8 mouse cellular contexts compared by ENCODE assay signal in the genomic region with DNA sequence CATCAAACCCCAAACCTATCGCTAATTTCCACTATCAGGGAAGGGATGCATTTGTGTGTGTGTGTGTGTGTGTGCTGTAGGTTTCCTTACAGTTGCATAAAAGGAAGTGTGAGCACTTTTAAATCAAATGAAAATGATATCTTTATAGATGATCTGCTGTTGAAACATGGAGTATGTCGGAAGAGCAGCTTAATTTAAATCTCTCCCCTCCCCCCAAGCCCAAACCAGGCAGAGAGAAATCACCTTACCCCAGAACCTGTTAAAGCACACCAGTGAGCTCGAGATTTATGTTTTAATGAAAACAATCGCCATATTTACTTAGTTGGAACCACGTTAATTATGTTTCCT. TPM values are rescaled to one million over a fixed set of nuclear protein-coding genes. Genes with fewer than 3 reads are reported as not detected.
DNase-seq lines count a peak whose midpoint lies in the region; ATAC-seq and TF ChIP-seq lines count a peak whose summit lies in the region.

No protein-coding gene starts in this region.

- dilution Hi-C loops in CH12.LX (cut with MboI; ENCODE audit: extremely low pct_ligation_motif_present, extremely low pct_unique_long_range_greater_than_20kb, low sequenced_read_pairs): no loop called here

- H3K9ac ChIP-seq in heart, embryonic 14.5 days (ENCODE audit: low read length): peak overlapping the region; percentile 98
- peak overlapping the region; percentile 86 for H3K9ac ChIP-seq in CH12.LX (ENCODE audit: insufficient read depth, low read depth)
- peak overlapping the region; percentile 86 for H3K9ac ChIP-seq in forebrain, embryonic 13.5 days
- no peak overlapping the region for H3K9ac ChIP-seq in liver, embryonic 16.5 days (ENCODE audit: low read depth, low read length)

- H3K4me3 ChIP-seq in heart, embryonic 14.5 days (ENCODE audit: control insufficient read depth in 1 of 2, insufficient read depth in 1 of 2, low read depth in 1 of 2, low read length in 2 of 2): peak overlapping the region; percentile 67 to 82
- peak overlapping the region; percentile 81 to 97 (median 94) for H3K4me3 ChIP-seq in CH12.LX (replicated peaks in 1 of 3; ENCODE audit: low read depth in 2 of 3, low read length in 2 of 3, poor library complexity in 1 of 3)
- H3K4me3 ChIP-seq in forebrain, embryonic 13.5 days: peak overlapping the region; percentile 83
- H3K4me3 ChIP-seq in liver, embryonic 16.5 days (ENCODE audit: low read depth, low read length): peak overlapping the region; percentile 67

- in situ Hi-C loops in CH12.LX (cut with MboI; ENCODE audit: low pct_ligation_motif_present, low pct_unique_long_range_greater_than_20kb, low sequenced_read_pairs): loop anchor here (5.0 to 10.0 kb wide), 2 partner anchors 64 to 176 kb away; no protein-coding TSS in a partner anchor

- TF ChIP-seq POLR2A in CH12.LX (IDR thresholded peaks at IDR 0.05; ENCODE audit: low read depth, low read length): no peak

- H3K27me3 ChIP-seq in heart, embryonic 14.5 days (ENCODE audit: control insufficient read depth, insufficient read depth, low read length): no peaks in the 10 kb centered on the region
- H3K27me3 ChIP-seq in CH12.LX (replicated peaks): no peaks in the 10 kb centered on the region
- no peaks in the 10 kb centered on the region for H3K27me3 ChIP-seq in forebrain, embryonic 13.5 days
- H3K27me3 ChIP-seq in liver, embryonic 16.5 days (ENCODE audit: control insufficient read depth, insufficient read depth, low read depth, low read length): peaks cover 17% of the 10 kb centered on the region

- WGBS in heart, embryonic 14.5 days: 1% methylated on average over 5 of the region's 5 CpGs
- WGBS in forebrain, embryonic 13.5 days: 2% methylated on average over 5 of the region's 5 CpGs
- WGBS in liver, embryonic 16.5 days (ENCODE audit: insufficient replicate concordance): 8% methylated on average over 5 of the region's 5 CpGs

- peaks cover 3 to 27% of the 10 kb centered on the region in 2 experiments; a peak in 3 of 4 replicates for H3K4me1 ChIP-seq in heart, embryonic 14.5 days (ENCODE audit: control insufficient read depth in 2 of 2, insufficient read depth in 2 of 2, low read length in 2 of 2)
- peaks cover 0 to 20% of the 10 kb centered on the region in 2 experiments; a peak in 2 of 4 replicates for H3K4me1 ChIP-seq in CH12.LX (ENCODE audit: control insufficient read depth in 1 of 2, insufficient read depth in 2 of 2)
- H3K4me1 ChIP-seq in forebrain, embryonic 13.5 days: peaks cover 18% of the 10 kb centered on the region; the same call in 1 of the 2 replicates
- H3K4me1 ChIP-seq in liver, embryonic 16.5 days (ENCODE audit: control insufficient read depth, low read depth, low read length): peaks cover 3% of the 10 kb centered on the region; the same call in 1 of the 2 replicates

- TF ChIP-seq CTCF in CH12.LX (conservative IDR thresholded peaks at IDR 0.05 in 1 of 2, IDR thresholded peaks at IDR 0.05 in 1 of 2; ENCODE audit: low read depth in 2 of 2, low read length in 2 of 2): no peak

- peaks cover 19% of the 10 kb centered on the region for H3K36me3 ChIP-seq in heart, embryonic 14.5 days (ENCODE audit: control insufficient read depth, insufficient read depth, low read length)
- H3K36me3 ChIP-seq in CH12.LX (replicated peaks in 1 of 2; ENCODE audit: control insufficient read depth in 1 of 2, insufficient read depth in 1 of 2, low read length in 1 of 2): peaks cover 22 to 36% of the 10 kb centered on the region in 2 experiments
- no peaks in the 10 kb centered on the region for H3K36me3 ChIP-seq in forebrain, embryonic 13.5 days (ENCODE audit: poor library complexity, severe bottlenecking)
- H3K36me3 ChIP-seq in liver, embryonic 16.5 days (ENCODE audit: control insufficient read depth, insufficient read depth): no peaks in the 10 kb centered on the region

- TF ChIP-seq RAD21 in CH12.LX (IDR thresholded peaks at IDR 0.05; ENCODE audit: low read depth, low read length): no peak

- H3K79me2 ChIP-seq in CH12.LX (replicated peaks; ENCODE audit: control insufficient read depth, extremely low read depth, insufficient read depth, poor library complexity, severe bottlenecking): peaks cover 51% of the 10 kb centered on the region

- H3K9me3 ChIP-seq in heart, embryonic 14.5 days (ENCODE audit: control insufficient read depth, low read length): 0 out of 2 replicates have a peak, but pooled peaks cover 3% of the 10 kb centered on the region
- H3K9me3 ChIP-seq in CH12.LX (replicated peaks; ENCODE audit: low read length): peaks cover 6% of the 10 kb centered on the region
- no peaks in the 10 kb centered on the region for H3K9me3 ChIP-seq in forebrain, embryonic 13.5 days (replicated peaks)
- H3K9me3 ChIP-seq in liver, embryonic 16.5 days (replicated peaks; ENCODE audit: control insufficient read depth, low read length): no peaks in the 10 kb centered on the region; the same call in 1 of the 2 replicates

- no peak for ATAC-seq in heart, embryonic 14.5 days (ENCODE audit: insufficient number of reproducible peaks, insufficient read depth, low FRiP score, low read depth)
- no peak for ATAC-seq in forebrain, embryonic 13.5 days
- no peak for ATAC-seq in liver, embryonic 16.5 days (ENCODE audit: low read depth)

- peak overlapping the region; percentile 97 for H3K4me2 ChIP-seq in heart, embryonic 14.5 days (ENCODE audit: low read length)
- H3K4me2 ChIP-seq in CH12.LX (ENCODE audit: insufficient read depth, low read depth, poor library complexity, severe bottlenecking): peak overlapping the region; percentile 92; the same call in 1 of the 2 replicates
- H3K4me2 ChIP-seq in forebrain, embryonic 13.5 days: peak overlapping the region; percentile 69
- peak overlapping the region; percentile 55 for H3K4me2 ChIP-seq in liver, embryonic 16.5 days (ENCODE audit: low read depth, low read length)

- no peak for DNase-seq in heart, adult 11 months
- DNase-seq in CH12.LX (ENCODE audit: extremely low read depth): no peak
- no peak for DNase-seq in adrenal gland, adult 8-10 months
- DNase-seq in cerebellum, postnatal 4 days (ENCODE audit: low spot score in 2 of 2): no peak
- no peak for DNase-seq in frontal cortex, adult 2 months (ENCODE audit: extremely low spot score in 1 of 2, low spot score in 1 of 2)

- peak overlapping the region; percentile 98 to 100 for H3K27ac ChIP-seq in heart, embryonic 14.5 days (replicated peaks in 1 of 2; ENCODE audit: control insufficient read depth in 1 of 2, insufficient read depth in 1 of 2, low read depth in 2 of 2, low read length in 2 of 2)
- H3K27ac ChIP-seq in CH12.LX (ENCODE audit: insufficient read depth, low read depth): peak overlapping the region; percentile 88
- H3K27ac ChIP-seq in forebrain, embryonic 13.5 days: no peak overlapping the region
- no peak overlapping the region for H3K27ac ChIP-seq in liver, embryonic 16.5 days (ENCODE audit: low read length)

- no peak for TF ChIP-seq EP300 in CH12.LX (IDR thresholded peaks at IDR 0.05; ENCODE audit: low read length)

TF ChIP-seq in CH12.LX, 34 proteins besides CTCF, POLR2A, EP300 and RAD21:
- TF ChIP-seq SMC3 (IDR thresholded peaks at IDR 0.05; ENCODE audit: low read depth, low read length) (no peak), NELFE (IDR thresholded peaks at IDR 0.05; ENCODE audit: low read depth, low read length) (no peak), MAFK (IDR thresholded peaks at IDR 0.05; ENCODE audit: insufficient replicate concordance, low read length) (no peak), TBP (conservative IDR thresholded peaks at IDR 0.05; ENCODE audit: low read depth, low read length) (no peak), IRF4 (IDR thresholded peaks at IDR 0.05; ENCODE audit: low read depth, low read length) (no peak), JUND (conservative IDR thresholded peaks at IDR 0.05; ENCODE audit: low read depth, low read length) (no peak), CHD2 (IDR thresholded peaks at IDR 0.05; ENCODE audit: low read length) (peak; percentile 75; the same call in 1 of the 2 replicates), ZC3H11A (IDR thresholded peaks at IDR 0.05; ENCODE audit: low read depth, low read length) (no peak), USF2 (conservative IDR thresholded peaks at IDR 0.05; ENCODE audit: low read depth, low read length) (no peak), JUN (IDR thresholded peaks at IDR 0.05; ENCODE audit: insufficient read depth, low read depth, low read length) (no peak), MEF2A (IDR thresholded peaks at IDR 0.05; ENCODE audit: borderline replicate concordance, low read depth, low read length) (0 out of 2 replicates have a peak, but pooled peaks have one; percentile 5), ZMIZ1 (IDR thresholded peaks at IDR 0.05; ENCODE audit: low read depth, low read length) (no peak), USF1 (IDR thresholded peaks at IDR 0.05; ENCODE audit: low read depth, low read length) (no peak), MYC (IDR thresholded peaks at IDR 0.05; ENCODE audit: low read depth, low read length) (0 out of 2 replicates have a peak, but pooled peaks have one; percentile 31), ETS1 (conservative IDR thresholded peaks at IDR 0.05; ENCODE audit: low read depth, low read length) (0 out of 2 replicates have a peak, but pooled peaks have one; percentile 2), ZNF384 (IDR thresholded peaks at IDR 0.05; ENCODE audit: low read depth, low read length) (no peak), CHD1 (IDR thresholded peaks at IDR 0.05; ENCODE audit: low read depth, low read length) (0 out of 2 replicates have a peak, but pooled peaks have one; percentile 4), HCFC1 (IDR thresholded peaks at IDR 0.05; ENCODE audit: low read depth, low read length) (no peak), SIN3A (IDR thresholded peaks at IDR 0.05; ENCODE audit: low read length) (peak; percentile 85), TCF12 (IDR thresholded peaks at IDR 0.05; ENCODE audit: low read depth, low read length) (no peak), RCOR1 (conservative IDR thresholded peaks at IDR 0.05; ENCODE audit: low read depth, low read length) (no peak)

RNA-seq across cellular contexts. Expression of gene Camk2d, which starts 2.2 kb away (rescaled TPM):
- 149 and 154 TPM in 2 replicates for polyA plus RNA-seq in heart, embryonic 14.5 days (2014; fragmentation: Nextera tagmentation; extraction: Ambion mirVana)
- total RNA-seq in CH12.LX (2012; rRNA removed) (59.7 and 80.4 TPM in 2 replicates), CH12.LX (2014; rRNA removed) (64.6 and 77.3 TPM in 2 replicates)
- 66.1 and 68.9 TPM in 2 replicates for polyA plus RNA-seq in CH12.LX (2012; ENCODE audit: insufficient read length, low read depth)
- polyA plus RNA-seq in forebrain, embryonic 13.5 days (2015; fragmentation: Nextera tagmentation; extraction: Ambion mirVana): 17.8 and 20.6 TPM in 2 replicates
- 3.4 and 3.5 TPM in 2 replicates for polyA plus RNA-seq in liver, embryonic 16.5 days (2015; fragmentation: Nextera tagmentation; extraction: Ambion mirVana)
- 100 to 1,000 TPM in 2 of 4 experiments, 10 to 100 TPM in 2; 95.9 to 132 (median 106) TPM for total RNA-seq in adrenal gland, adult 8-10 months (2022)
- polyA plus RNA-seq in frontal cortex, adult 2 months (2012; rRNA removed): 91.7 and 142 TPM in 2 replicates

Comparison
In these comparisons a context has a peak if more than half of its experiments do, and no peak if none do; other contexts are left out.
1. H3K27ac ChIP-seq: peak in heart, embryonic 14.5 days (2 of 2) and CH12.LX (single experiment); none in forebrain, embryonic 13.5 days (single experiment) and liver, embryonic 16.5 days (single experiment).
2. Peak in every context shown above with its lines, with median percentiles within 50 percentile points of each other: H3K4me2 ChIP-seq and H3K4me3 ChIP-seq.